Mouse (Mus musculus) activated CD4-positive, CD25-positive, alpha-beta regulatory T cell, adult 4 months (primary cell): Measurements from ENCODE around the gene Gm27027. TPM values are rescaled to one million over a fixed set of nuclear protein-coding genes. Genes with fewer than 3 reads are reported as not detected.

ENCODE experiments used
- ATAC-seq: one replicate; pipeline ENCODE4 v1.8.0; 2017
- polyA plus RNA-seq, 2 experiments: library from polyadenylated mRNA; unstranded; fragments of 100-300 nt; shearing (Covaris generic); gene quantifications; one replicate each; pipeline ENCODE4 v1.2.1; 2017

Gm27027 gene
- polyA plus RNA-seq, 2 experiments from 2014 or later, result not detected

DNA sequence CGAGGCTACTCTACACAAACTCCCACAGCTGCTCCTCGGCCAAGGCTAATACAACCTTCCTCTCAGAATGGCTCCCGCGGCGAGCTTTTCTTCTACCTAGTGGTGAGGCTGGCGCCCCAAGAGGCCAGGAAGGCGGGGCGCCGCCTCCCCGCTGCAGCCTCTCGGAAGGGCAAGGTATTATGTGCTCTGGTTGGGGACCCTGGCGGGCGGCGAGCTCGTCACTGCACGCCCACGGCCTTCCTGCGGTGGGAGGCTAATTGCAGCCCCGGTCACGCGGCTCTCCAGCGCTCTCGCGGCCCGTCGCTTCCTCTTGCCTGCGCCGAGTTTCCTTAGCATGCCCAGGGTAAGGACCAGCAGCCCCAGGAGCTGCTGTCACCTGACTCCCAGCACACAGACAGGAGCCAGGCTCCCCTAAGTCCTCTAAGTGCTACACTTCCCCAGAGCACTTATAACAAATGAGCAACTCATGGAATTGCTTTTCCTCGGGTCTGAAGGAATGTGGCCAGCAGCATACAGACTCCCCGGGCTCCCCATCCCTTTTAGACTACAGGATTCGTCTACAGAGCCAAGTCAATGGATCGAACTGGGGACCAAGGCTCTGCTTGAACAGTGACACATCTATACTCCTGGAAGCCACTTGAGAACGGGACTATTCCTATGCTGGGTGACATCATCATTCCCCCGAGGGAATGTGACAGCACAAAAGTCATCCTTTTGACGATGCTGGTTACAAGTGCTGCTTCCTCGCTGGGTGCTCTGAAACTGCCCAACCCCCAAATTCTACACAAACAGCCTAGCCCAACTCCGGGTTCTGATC lies 19.5 kb downstream of the Gm27027 start:
- ATAC-seq, result peak; percentile 89

DNA sequence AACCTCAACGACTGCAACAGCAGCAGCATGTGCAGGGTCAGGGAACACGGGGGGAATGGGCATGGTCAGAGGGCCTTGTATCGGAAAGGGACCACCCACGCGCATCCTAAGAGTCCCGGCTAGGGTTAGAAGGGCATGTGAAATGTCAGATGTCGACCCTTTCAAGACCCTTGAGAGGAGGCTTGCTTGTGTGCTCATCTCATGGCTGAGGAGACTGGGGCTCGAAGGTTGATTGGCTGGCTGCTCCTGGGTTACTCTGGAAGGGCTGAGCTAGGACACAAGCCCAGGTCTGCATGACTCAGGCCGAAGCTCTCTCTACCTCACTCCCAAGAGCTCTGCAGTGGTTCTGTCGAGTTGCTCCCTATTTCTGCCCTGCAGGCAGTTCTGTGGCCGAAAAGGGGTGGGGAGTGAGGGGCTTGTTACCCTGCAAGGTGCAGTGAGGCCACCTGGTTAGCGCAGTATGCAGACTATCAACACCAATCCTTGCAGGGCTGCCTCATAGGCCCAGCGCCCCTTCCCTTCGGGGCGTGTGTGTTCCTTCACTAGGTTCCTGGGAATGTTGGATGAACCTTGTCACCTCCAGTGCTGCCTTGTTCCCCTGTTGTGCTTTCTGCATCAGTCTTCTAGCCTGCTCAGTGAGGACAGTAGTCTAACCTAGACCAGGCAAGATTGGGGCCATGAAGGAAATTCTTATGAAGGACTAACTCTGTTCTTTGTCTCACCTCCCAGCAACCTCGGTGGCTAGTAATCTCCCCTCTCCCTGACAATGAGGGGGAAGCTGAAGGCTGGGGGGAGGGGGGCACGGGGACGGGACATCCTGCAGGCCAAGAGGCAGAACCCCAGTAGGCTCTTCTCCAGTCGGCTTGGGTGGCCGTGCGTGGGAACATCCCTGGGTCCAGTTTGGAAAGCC lies 20.4 kb downstream of the Gm27027 start:
- peak; percentile 29 for ATAC-seq

DNA sequence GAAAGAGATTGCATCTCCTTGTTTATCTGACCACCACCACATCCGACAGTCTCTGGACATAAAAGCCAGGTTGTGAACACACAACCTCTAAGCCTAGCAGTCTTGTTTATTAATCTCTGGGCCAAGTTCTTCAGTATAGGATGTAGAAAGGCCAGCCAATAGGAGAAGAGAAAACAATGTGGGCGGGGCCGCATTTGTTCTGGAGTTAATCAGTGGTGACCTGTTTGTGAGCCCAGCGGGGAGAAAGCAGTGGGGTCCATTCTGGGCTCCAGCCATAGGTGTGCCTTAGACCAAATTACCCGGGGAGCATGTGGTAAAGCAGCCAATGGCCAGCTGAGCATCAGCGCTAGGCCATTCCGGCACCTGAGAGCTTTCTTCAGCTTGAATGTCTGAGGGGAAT lies 21.1 kb downstream of the Gm27027 start:
- no peak for ATAC-seq

DNA sequence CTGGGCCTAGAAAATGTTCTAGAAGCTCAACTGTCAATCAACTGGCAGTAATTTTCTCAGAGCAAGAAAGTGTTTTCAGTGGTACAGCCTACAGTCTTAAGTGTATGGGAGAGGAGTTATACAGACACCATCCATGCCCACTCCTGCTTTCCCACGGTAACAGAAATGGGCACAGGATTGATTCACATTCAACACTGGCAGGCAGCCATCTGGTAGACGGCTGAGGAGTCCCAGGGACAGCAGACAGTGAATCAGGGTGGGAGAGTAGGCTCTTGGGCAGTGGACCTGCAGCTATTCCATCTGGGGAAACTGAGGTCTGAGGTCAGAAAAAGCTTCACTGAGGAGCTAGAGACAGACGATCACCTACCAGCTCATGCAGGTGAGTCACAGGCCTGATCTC lies 24.5 kb downstream of the Gm27027 start:
- no peak for ATAC-seq

DNA sequence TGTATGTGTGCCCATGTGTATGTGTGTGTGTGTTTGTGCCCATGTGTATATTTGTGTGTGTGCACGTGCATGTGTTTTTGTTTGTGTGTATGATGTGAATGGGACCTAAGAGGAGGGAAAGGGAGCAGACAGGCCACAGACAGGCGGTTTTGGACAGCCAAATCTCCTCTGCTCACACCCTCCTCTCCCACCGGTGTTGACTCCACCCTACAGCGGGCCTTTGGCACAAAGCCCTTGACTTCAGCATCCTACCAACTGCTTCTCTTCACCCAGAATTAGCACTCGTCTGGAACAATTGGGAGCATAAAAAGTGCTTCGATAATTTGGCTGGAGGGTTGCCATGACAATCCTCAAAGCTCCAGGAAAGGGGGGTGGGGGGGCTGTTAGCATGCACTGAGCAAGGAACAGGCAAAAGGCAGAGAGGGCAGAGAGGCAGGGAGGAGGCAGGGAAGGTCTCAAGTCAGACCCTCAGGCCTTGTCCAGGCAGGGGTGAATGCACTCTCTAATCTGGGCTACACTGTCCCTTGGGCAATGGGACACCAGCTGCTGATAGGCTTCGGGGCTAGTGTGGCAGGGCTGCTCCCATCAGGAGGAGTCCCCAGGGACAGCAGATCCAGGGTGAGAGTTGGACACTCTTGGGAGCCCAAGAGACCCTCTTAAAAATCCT lies 31.5 kb downstream of the Gm27027 start:
- ATAC-seq, result no peak

DNA sequence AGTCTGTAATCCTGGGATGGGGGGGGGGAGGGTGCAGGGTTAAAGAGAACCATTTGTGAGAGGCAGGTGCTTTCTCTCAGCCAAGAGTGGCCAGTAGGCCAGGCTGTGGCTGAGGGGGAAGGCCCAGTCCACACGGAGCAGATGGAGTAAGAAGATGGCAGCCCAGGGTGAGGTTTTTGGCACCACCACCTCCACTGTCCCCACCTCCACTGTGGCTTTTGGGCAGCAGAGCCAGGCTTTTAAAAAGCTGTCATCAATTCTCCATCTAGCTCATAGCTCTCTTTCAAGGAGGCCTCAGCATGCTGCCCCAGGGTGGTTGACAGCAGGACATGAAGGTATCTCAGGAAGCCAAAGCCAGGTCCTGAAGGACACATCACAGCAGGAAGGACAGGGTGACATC lies 32.4 kb downstream of the Gm27027 start:
- ATAC-seq, result no peak

DNA sequence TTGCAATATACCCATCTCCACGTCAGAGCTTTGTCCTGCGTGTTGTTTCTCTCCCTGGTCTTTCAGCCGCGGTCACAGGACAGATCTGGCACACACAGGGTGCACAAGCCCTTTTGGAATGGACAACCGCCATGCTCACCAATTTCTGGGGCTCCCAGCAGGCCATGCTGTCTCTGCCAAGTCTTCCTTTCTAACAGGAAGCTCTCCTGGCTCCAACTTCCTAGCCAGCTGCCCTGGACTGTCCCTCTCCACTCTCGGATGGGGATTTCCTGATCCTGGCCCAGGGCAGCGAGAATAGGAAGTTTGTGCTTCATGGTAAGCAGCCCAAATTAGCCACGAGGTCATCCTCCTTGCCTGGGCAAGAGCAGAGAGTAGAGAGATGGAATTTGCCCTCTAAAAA lies 34.4 kb downstream of the Gm27027 start:
- ATAC-seq, result no peak

DNA sequence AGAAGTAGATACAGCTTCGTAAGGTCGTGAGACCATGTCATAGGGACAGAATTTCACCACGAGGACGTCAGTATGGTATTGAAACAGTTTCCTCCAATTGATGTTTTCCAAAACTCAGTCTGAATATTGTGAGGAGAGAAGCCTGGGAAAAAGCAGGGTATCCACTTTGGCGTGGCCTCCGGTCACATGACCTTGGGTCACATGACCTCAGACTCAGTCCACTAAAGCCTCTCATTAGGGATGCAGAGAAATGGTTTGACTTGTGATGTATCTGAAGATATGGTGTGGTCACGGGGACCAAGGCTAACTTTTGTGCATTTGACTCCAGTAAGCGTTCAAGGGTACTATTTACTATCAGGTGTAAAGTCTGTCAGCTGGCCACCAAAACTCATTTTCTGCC lies 36.8 kb downstream of the Gm27027 start:
- ATAC-seq, result no peak

DNA sequence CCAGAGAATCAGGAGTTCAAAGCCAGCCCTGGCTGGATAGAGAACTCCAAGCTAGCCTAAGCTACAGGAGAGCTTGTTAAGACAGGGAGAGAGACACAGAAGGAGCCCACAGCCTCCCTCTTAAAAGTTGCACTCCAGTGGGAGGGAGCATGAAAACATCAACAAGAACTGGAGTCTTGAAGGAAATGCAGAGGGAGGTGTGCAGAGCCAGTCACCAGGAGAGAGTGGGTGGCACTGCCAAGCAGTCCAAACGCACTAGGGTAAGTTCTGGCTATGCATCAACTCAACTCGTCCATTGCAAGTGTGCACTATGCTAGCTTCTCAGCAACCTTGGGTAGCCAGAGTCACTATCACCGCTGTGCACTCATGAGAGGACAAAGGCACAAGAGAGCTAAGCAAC lies 37.9 kb downstream of the Gm27027 start:
- no peak for ATAC-seq

DNA sequence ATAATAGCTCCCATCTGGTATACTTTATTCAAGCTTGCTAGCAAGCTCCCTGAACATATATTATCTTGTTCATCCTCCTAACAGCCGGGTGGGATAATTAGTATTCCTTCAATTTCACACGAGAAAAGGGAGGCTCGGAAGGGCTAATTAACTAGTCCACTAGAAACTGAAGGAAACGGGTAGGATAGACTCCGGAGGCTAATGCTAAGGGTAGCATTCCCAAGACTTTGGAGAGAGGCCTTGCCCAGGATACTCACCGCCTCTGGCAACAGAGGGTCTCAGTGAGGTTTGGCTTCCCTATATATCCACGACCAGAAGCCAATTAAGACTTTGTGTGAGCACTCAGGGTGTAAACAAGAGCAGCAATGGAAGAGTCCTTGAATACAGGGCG lies 38.4 kb downstream of the Gm27027 start:
- ATAC-seq, result no peak

DNA sequence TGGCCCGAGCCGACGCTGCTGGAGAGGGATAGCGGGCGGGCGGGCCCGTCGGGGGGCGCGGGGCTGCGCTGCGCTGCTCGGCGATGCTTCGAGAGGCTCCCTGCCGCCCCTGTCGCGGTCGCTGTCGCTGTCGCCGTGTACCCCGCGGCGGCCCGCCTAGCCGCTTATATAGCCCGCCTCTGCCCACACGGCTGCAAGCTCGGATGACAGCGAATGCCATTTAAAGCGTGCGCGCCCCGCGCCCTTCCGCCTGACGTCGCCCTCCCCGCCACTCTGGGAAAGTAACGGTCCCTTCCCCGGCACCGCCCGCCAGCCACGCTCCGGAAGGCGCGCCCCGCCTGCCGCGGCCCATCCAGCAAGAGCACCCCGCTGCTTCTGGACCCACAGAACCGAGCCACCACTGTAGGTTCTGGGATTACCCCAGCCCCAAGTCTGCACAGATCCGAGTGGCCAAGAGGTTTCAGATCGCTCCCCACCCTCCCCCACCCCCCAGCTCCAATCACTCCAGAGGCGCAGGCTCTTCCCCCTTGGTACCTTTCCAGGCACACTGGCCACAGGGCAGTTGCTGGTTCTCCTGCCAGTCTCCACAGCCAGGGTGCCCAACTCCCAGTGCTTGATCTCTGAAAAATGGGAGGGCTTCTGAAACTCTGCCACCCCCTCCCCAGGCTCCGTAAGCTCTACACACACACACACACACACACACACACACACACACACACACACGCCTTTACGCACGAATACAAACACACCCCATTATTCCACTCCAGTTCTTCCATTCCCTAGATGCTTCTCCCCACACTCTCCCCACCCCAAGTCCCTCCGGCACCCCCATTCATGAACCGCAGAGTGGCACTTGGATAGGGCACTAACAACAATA lies 39.0 kb downstream of the Gm27027 start, which contains the start of gene Gm13889:
TSS of gene Gm13889 (minus strand) at position 294 of the 877 bp plus-strand sequence.
- ATAC-seq, result no peak

DNA sequence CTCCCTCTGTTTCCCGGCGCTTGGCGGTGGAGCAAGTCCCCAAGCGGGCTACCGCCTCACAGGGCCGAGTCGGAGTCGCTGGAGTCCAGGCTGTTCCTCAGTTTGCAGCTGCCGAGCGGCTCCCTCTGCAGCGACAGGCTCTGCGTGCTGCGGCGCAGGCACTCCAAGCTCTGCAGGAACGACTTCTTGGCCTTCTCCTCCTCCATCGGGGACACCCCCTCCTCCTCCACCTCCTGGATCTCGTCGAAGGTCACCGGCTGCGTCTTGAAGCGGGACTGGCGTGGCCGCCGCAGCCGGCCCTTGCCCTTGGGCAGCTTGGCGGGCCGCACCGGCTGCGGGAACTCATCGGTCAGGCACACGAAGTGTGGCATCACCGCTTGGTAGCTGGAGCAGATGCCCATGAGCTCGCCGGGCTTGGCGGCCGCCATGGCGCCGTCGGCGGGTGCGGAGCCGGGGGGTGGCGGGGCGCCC lies 39.8 kb downstream of the Gm27027 start:
- ATAC-seq, result no peak

DNA sequence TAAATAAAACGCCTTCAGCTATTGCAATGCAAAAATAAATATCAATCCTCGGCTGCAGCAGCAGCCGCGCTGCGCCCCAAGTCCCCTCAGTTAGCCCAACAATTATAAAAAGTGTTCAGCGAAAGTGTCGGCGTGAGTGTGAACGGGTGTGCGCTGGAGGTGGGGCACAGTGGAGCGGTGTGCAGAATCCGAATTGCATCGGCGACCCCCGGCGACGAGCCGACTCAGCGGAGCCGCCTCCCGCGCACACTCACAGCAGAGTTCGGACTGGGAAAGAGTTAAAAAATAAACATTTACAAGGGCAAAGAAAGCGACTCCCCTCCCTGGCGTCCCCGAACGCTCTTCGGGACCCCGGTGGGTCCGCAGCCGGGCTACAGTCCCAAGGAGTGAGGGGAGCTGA lies 40.3 kb downstream of the Gm27027 start:
- no peak for ATAC-seq

DNA sequence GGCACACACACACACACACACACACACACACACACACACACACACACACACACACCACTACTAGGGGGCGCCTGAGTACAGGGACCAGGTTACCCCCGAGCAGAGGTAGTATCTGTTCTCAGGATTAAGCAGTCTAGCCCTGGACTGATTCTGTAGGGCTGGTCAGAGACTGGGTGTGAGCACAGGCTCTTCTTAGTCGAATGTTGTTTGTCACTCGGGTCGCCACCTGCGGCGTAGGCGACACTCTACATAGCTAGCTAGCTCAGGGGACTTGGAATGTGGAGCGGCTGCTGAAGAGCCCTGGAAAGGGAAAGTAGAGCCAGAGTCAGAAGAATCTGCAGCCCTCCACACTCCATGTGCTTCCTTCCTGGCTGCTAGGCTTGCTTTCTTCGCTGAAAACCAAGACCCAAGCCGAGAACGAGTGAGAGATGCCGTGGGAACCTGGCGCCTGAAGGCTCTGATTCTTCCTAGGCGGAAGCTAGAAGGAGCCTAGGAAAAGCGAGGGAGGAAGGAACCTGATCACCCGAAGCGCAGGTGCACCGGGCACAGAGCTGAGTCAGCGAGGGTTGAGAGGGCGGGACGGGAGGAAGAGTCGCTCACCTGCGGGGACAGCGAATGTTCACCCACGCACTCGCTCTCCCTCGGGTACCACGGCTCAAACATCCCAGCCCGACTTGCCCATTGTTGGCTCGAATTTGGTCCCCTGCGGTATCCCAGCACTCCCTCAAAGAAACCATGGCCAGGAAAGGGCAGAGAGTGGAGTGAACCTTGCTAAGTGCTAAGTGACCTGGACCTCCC lies 41.2 kb downstream of the Gm27027 start:
- no peak for ATAC-seq

DNA sequence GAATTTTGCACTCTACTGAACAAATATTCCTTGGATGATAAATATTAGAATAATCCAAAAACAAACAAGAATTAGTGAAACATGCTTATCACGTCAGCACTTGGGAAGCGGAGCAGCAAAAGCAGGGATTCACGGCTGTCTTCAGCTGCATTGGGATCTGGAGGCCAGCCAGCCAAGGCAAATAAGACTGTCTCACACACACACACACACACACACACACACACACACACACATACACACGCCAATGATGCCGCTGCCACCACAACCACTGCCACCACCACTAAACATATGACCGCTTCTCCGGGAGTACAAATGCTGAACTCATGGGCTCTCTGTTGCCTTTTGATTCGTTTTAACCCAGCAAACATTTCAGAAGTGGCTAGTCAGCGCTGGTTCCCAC lies 42.4 kb downstream of the Gm27027 start:
- ATAC-seq, result no peak

DNA sequence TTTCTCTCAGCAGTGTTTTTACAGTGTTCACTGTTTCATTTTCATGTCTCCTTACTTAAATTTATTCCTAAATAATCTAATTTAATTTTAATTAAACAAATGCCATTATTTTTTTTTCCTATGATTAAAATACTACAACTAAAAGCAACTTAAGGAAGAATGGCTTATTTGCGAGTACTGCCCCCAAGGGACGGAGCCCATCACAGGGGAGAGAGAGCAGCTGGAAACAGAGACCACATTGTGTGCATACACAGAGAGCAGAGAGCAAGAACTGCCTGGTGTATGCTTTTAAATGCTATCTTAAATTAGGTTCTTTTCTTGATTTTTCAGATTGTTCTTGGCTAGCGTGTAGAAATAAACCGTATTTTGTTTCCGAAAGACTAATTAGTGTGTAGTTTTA lies 49.2 kb downstream of the Gm27027 start:
- no peak for ATAC-seq

DNA sequence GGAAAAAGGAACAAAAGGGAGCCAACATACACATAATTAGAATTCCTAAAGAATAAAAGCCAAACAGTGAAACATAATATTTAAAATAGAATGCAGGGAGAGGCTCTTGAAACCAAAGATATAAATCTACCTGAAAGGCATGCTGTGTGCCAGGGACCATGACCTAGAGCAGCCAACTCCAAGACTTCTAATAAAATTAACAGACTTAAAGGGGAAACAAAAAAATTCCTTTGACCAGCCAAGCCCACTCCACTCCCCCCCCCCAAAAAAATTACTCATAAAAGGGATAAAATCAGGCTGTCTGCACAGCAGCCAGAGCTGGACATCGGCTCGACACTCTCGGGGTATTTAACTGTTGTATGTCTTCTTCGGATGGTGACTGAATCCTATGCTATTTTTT lies 51.3 kb downstream of the Gm27027 start:
- ATAC-seq, result no peak

DNA sequence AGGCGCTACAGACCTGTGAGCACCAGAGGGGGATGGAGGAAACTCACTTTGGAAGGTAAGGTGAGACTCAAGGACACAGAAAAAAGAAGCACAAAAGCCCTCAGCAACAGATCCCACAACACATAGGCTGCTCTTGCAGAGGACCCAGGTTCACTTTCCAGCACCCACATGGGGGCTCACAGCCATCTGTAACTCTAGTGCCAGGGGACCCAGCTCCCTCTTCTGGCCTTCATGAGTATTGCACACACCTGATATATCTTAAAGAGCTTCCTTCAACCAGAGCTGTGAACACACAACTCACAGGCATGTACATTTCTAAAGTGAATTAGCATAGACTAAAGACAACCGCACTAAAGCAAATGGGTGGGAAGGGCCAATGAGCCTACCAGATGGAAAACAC lies 52.1 kb downstream of the Gm27027 start:
- no peak for ATAC-seq

DNA sequence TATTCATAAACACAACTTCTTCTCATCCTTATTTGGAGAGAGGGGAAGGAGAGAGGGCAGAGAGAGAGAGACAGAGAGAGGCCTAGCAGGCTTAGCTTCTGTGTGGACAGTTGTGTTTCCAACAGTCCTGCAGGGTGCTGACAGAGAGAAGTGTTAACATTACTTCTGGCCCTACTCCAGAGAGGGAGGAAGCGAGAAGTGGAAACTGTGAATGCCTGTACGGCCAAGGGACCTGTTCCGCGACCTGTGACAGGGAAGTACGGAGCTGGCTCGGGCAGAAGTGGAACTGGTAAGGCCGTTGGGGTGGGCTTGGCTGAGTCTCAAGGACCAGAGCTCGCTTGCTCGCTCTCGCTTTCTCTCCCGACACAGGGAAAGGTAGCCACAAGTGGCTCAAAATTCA lies 54.5 kb downstream of the Gm27027 start:
- ATAC-seq, result no peak

DNA sequence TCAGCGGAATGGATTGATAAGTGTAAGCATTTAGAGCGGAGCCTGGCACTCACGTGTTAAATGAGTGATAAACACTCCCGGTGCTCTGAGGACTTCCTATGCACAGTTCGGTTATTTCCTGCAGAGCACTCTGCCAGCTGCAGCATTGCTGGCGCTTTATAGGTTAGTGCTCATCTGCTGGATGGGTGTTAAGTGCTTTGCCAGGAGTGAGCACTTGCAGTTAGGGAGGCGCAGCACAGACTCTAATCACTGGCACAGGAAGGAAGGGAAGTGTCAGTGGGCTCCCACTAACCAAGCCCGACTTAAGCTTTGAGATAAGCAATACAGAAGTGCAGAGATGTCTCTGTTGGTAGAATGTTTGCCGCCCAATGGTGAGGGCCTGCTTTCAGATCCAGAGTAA lies 57.6 kb downstream of the Gm27027 start:
- ATAC-seq, result no peak

DNA sequence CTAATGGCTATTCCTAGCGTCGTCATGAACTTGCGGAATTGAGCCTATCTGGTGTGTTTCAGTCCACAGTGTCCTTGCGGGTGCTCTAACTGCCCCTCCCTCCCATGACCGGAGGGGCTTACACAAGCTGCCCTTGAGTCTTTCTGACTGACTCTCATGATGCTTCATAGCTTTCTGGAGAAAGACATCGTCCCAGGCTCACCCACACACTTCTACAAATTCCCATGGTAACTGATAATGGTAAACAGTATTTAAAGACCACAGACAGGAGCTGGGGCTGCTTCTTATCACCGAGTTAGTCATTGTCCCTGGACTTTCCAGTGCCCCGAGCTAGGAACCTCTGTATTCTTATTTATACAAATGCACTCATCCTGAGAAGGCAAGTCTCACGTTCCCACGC lies 67.3 kb downstream of the Gm27027 start:
- no peak for ATAC-seq
